12 mouse cellular contexts compared by ENCODE assay signal in genomic region chr14:36892762-36893358, GRCm38 (mm10).
A peak's percentile ranks its signal among the peaks of the same experiment; 100 is the strongest.
DNase-seq lines count a peak whose midpoint lies in the region; ATAC-seq lines count a peak whose summit lies in the region.
"Had no signal": no experiment of that assay in that cellular context is flagged by ENCODE, and none has a peak within 500 bp of the region (broad histone marks: within the 10 kb centered on the region; RNA-seq: fewer than 3 reads in every experiment).

No protein-coding gene starts in this region.

- no peak overlapping the region for H3K4me2 ChIP-seq in embryonic facial prominence, embryonic 12.5 days (replicated peaks)
- H3K4me2 ChIP-seq in kidney, embryonic 16.5 days (replicated peaks; ENCODE audit: low read depth, low read length) = no peak overlapping the region
- no peak overlapping the region for H3K4me2 ChIP-seq in neural tube, embryonic 15.5 days
- H3K4me2 ChIP-seq in hindbrain, embryonic 12.5 days (replicated peaks) = no peak overlapping the region
- H3K4me2 ChIP-seq in forebrain, embryonic 14.5 days (ENCODE audit: low read length) = no peak overlapping the region
- H3K4me2 ChIP-seq: lung, embryonic 14.5 days had no signal

- no peak for ATAC-seq in embryonic facial prominence, embryonic 12.5 days (ENCODE audit: insufficient number of reproducible peaks, insufficient read depth, low FRiP score, low TSS enrichment)
- peak; percentile 91 for ATAC-seq in kidney, embryonic 16.5 days (ENCODE audit: low FRiP score, low TSS enrichment)
- no peak for ATAC-seq in neural tube, embryonic 15.5 days (ENCODE audit: low FRiP score)
- no peak for ATAC-seq in hindbrain, embryonic 12.5 days (ENCODE audit: low FRiP score)
- no peak for ATAC-seq in forebrain, embryonic 14.5 days
- ATAC-seq: inflammation-experienced regulatory T-cells, adult 6 months had no signal

- 37% methylated on average over 2 of the region's 2 CpGs for WGBS in embryonic facial prominence, embryonic 12.5 days
- 38% methylated on average over 2 of the region's 2 CpGs for WGBS in kidney, embryonic 16.5 days
- WGBS in neural tube, embryonic 15.5 days = 91% methylated on average over 2 of the region's 2 CpGs
- WGBS in hindbrain, embryonic 12.5 days = 73% methylated on average over 2 of the region's 2 CpGs
- 91% methylated on average over 2 of the region's 2 CpGs for WGBS in forebrain, embryonic 14.5 days

- no peak overlapping the region for H3K4me3 ChIP-seq in embryonic facial prominence, embryonic 12.5 days
- H3K4me3 ChIP-seq in kidney, embryonic 16.5 days (ENCODE audit: low read length) = no peak overlapping the region
- no peak overlapping the region for H3K4me3 ChIP-seq in neural tube, embryonic 15.5 days (replicated peaks)
- H3K4me3 ChIP-seq in hindbrain, embryonic 12.5 days = no peak overlapping the region
- H3K4me3 ChIP-seq in forebrain, embryonic 14.5 days (ENCODE audit: low read depth, low read length) = no peak overlapping the region

- H3K36me3 ChIP-seq in embryonic facial prominence, embryonic 12.5 days = 0 out of 2 replicates have a peak, but pooled peaks cover 2% of the 10 kb centered on the region
- peaks cover 8% of the 10 kb centered on the region; the same call in 1 of the 2 replicates for H3K36me3 ChIP-seq in kidney, embryonic 16.5 days (ENCODE audit: insufficient read depth, low read length)
- peaks cover 4% of the 10 kb centered on the region for H3K36me3 ChIP-seq in neural tube, embryonic 15.5 days
- peaks cover 6% of the 10 kb centered on the region; the same call in 1 of the 2 replicates for H3K36me3 ChIP-seq in hindbrain, embryonic 12.5 days
- peaks cover 13% of the 10 kb centered on the region for H3K36me3 ChIP-seq in forebrain, embryonic 14.5 days (ENCODE audit: control insufficient read depth, insufficient read depth, low read length)

- no peak overlapping the region for H3K9ac ChIP-seq in embryonic facial prominence, embryonic 12.5 days
- 0 out of 2 replicates have a peak overlapping the region, but pooled peaks have one; percentile 1 for H3K9ac ChIP-seq in kidney, embryonic 16.5 days (replicated peaks; ENCODE audit: low read length)
- H3K9ac ChIP-seq in neural tube, embryonic 15.5 days (replicated peaks) = no peak overlapping the region
- H3K9ac ChIP-seq in hindbrain, embryonic 12.5 days = no peak overlapping the region
- no peak overlapping the region for H3K9ac ChIP-seq in forebrain, embryonic 14.5 days (ENCODE audit: low read length)
- H3K9ac ChIP-seq: lung, embryonic 14.5 days had no signal

- H3K4me1 ChIP-seq in embryonic facial prominence, embryonic 12.5 days = 0 out of 2 replicates have a peak, but pooled peaks cover 6% of the 10 kb centered on the region
- peaks cover 5% of the 10 kb centered on the region; the same call in 1 of the 2 replicates for H3K4me1 ChIP-seq in kidney, embryonic 16.5 days (ENCODE audit: insufficient read depth, low read length)
- no peaks in the 10 kb centered on the region for H3K4me1 ChIP-seq in neural tube, embryonic 15.5 days
- no peaks in the 10 kb centered on the region for H3K4me1 ChIP-seq in hindbrain, embryonic 12.5 days
- H3K4me1 ChIP-seq in forebrain, embryonic 14.5 days (ENCODE audit: control insufficient read depth, insufficient read depth, low read length) = no peaks in the 10 kb centered on the region

- peak overlapping the region; percentile 46; the same call in 1 of the 2 replicates for H3K27ac ChIP-seq in embryonic facial prominence, embryonic 12.5 days
- peak overlapping the region; percentile 64 for H3K27ac ChIP-seq in kidney, embryonic 16.5 days (ENCODE audit: low read length)
- no peak overlapping the region for H3K27ac ChIP-seq in neural tube, embryonic 15.5 days (replicated peaks)
- no peak overlapping the region for H3K27ac ChIP-seq in hindbrain, embryonic 12.5 days
- no peak overlapping the region for H3K27ac ChIP-seq in forebrain, embryonic 14.5 days (ENCODE audit: low read depth, low read length)

- H3K27me3 ChIP-seq in embryonic facial prominence, embryonic 12.5 days = no peaks in the 10 kb centered on the region
- H3K27me3 ChIP-seq in kidney, embryonic 16.5 days (ENCODE audit: insufficient read depth, low read length) = no peaks in the 10 kb centered on the region
- H3K27me3 ChIP-seq in neural tube, embryonic 15.5 days (replicated peaks) = no peaks in the 10 kb centered on the region
- no peaks in the 10 kb centered on the region for H3K27me3 ChIP-seq in hindbrain, embryonic 12.5 days
- H3K27me3 ChIP-seq in forebrain, embryonic 14.5 days (replicated peaks; ENCODE audit: control insufficient read depth, insufficient read depth, low read length) = no peaks in the 10 kb centered on the region

- no peaks in the 10 kb centered on the region for H3K9me3 ChIP-seq in embryonic facial prominence, embryonic 12.5 days
- H3K9me3 ChIP-seq in kidney, embryonic 16.5 days (ENCODE audit: low read length) = no peaks in the 10 kb centered on the region
- H3K9me3 ChIP-seq in neural tube, embryonic 15.5 days (replicated peaks) = no peaks in the 10 kb centered on the region
- no peaks in the 10 kb centered on the region for H3K9me3 ChIP-seq in hindbrain, embryonic 12.5 days (replicated peaks)
- no peaks in the 10 kb centered on the region for H3K9me3 ChIP-seq in forebrain, embryonic 14.5 days (replicated peaks; ENCODE audit: control insufficient read depth, low read length)

- peak; percentile 47 for DNase-seq in ovary, adult 18-20 months (ENCODE audit: low spot score)
- no peak for DNase-seq in ovary, postnatal 14 days (ENCODE audit: low spot score)
- no peak for DNase-seq in thymus, postnatal 25 days
- DNase-seq in forebrain, embryonic 14.5 days (ENCODE audit: low spot score) = no peak
- DNase-seq: cerebellum, postnatal 36 days; lung, embryonic 14.5 days; thymus, adult 18-20 months had no signal

Comparison
In these comparisons a context has a peak if more than half of its experiments do, and no peak if none do; other contexts are left out.
1. H3K27ac ChIP-seq: peak in embryonic facial prominence, embryonic 12.5 days (single experiment) and kidney, embryonic 16.5 days (single experiment); none in neural tube, embryonic 15.5 days (single experiment), hindbrain, embryonic 12.5 days (single experiment) and forebrain, embryonic 14.5 days (single experiment).